Mouse (Mus musculus) spleen, postnatal 4 days (tissue): ENCODE results near the gene Mark4.

Experiments used
- DNase-seq, 2 experiments: peaks; one replicate each; pipeline ENCODE4 v3.0.0; 2022; ENCODE audit warnings: low spot score in 2 of 2

Mark4 gene

GRCm38 (mm10) chr7:19458591-19459111, at the start of gene Mark4:
TSS of gene Mark4 (minus strand) at chr7:19458821.
- peak; percentile 71 to 89 for DNase-seq

- DNase-seq = no peak
Measured at GRCm38 (mm10) chr7:19507612-19507981, 49.0 kb upstream of the Mark4 start.

GRCm38 (mm10) chr7:19506969-19507611, 48.5 kb upstream of the Mark4 start:
- peak; percentile 61 to 86 for DNase-seq

- no peak for DNase-seq
Measured at GRCm38 (mm10) chr7:19506326-19506725, 47.7 kb upstream of the Mark4 start.

GRCm38 (mm10) chr7:19503481-19504068, 45.0 kb upstream of the Mark4 start:
- peak in 1 of 2 experiments; percentile 81 for DNase-seq

- no peak for DNase-seq
Measured at GRCm38 (mm10) chr7:19501658-19502057, 43.0 kb upstream of the Mark4 start.

GRCm38 (mm10) chr7:19500420-19501363, 42.1 kb upstream of the Mark4 start:
- no peak for DNase-seq

GRCm38 (mm10) chr7:19498326-19498725, 39.7 kb upstream of the Mark4 start:
- DNase-seq = no peak

- no peak for DNase-seq
Measured at GRCm38 (mm10) chr7:19496214-19496555, 37.6 kb upstream of the Mark4 start.

GRCm38 (mm10) chr7:19495521-19496213, 37.0 kb upstream of the Mark4 start:
- no peak for DNase-seq

- peak in 1 of 2 experiments; percentile 63 for DNase-seq
Measured at GRCm38 (mm10) chr7:19494751-19495474, 36.3 kb upstream of the Mark4 start.

GRCm38 (mm10) chr7:19491731-19492130, 33.1 kb upstream of the Mark4 start:
- peak in 1 of 2 experiments; percentile 25 for DNase-seq

GRCm38 (mm10) chr7:19489525-19489924, 30.9 kb upstream of the Mark4 start:
- no peak for DNase-seq

GRCm38 (mm10) chr7:19486549-19486948, 27.9 kb upstream of the Mark4 start:
- DNase-seq = no peak

GRCm38 (mm10) chr7:19485488-19485887, 26.9 kb upstream of the Mark4 start:
- no peak for DNase-seq

GRCm38 (mm10) chr7:19483281-19483680, 24.7 kb upstream of the Mark4 start:
- DNase-seq = no peak

- no peak for DNase-seq
Measured at GRCm38 (mm10) chr7:19477624-19478384, 19.2 kb upstream of the Mark4 start.

- DNase-seq = no peak
Measured at GRCm38 (mm10) chr7:19477084-19477483, 18.5 kb upstream of the Mark4 start.

- DNase-seq = peak; percentile 60 to 78
Measured at GRCm38 (mm10) chr7:19473875-19474443, 15.3 kb upstream of the Mark4 start.

- peak in 1 of 2 experiments; percentile 30 for DNase-seq
Measured at GRCm38 (mm10) chr7:19472403-19472802, 13.8 kb upstream of the Mark4 start.
